Mouse (Mus musculus) ES-Bruce4 (cell line): ENCODE results near the gene Mpg. TPM values are rescaled to one million over a fixed set of nuclear protein-coding genes. Genes with fewer than 3 reads are reported as not detected.

Experiments used
- H3K27ac ChIP-seq: 2 replicates; pipeline ENCODE4 v1.5.1; 2012; ENCODE audit warnings: low read length, inconsistent platforms; ENCODE audit not compliant: insufficient read depth
- H3K27me3 ChIP-seq: 2 replicates; pipeline ENCODE4 v1.6.1; 2012; ENCODE audit warnings: mild to moderate bottlenecking, low read length, inconsistent platforms; ENCODE audit not compliant: control insufficient read depth, poor library complexity, insufficient read depth, severe bottlenecking
- H3K36me3 ChIP-seq: 2 replicates; pipeline ENCODE4 v1.6.1; 2012; ENCODE audit warnings: inconsistent platforms, mild to moderate bottlenecking, low read length, moderate library complexity; ENCODE audit not compliant: control insufficient read depth, poor library complexity, insufficient read depth, severe bottlenecking
- H3K4me1 ChIP-seq: one replicate; pipeline ENCODE4 v1.8.1; 2011; ENCODE audit warnings: low read length; ENCODE audit not compliant: control insufficient read depth, insufficient read depth
- H3K4me3 ChIP-seq: 2 replicates; pipeline ENCODE4 v1.5.1; 2011; ENCODE audit warnings: low read depth, mild to moderate bottlenecking, low read length
- H3K9ac ChIP-seq: 2 replicates; pipeline ENCODE4 v1.6.1; 2012; ENCODE audit warnings: low read depth, mild to moderate bottlenecking, inconsistent platforms; ENCODE audit not compliant: poor library complexity, severe bottlenecking
- H3K9me3 ChIP-seq: replicated peaks from 2 replicates; pipeline ENCODE4 v1.6.1; 2012; ENCODE audit warnings: mild to moderate bottlenecking, low read length, inconsistent platforms; ENCODE audit not compliant: control insufficient read depth, poor library complexity, insufficient read depth, severe bottlenecking
- CTCF ChIP-seq: IDR thresholded peaks from one replicate; pipeline ENCODE4 v1.8.1; 2011; ENCODE audit warnings: low read depth, low read length
- EP300 ChIP-seq: IDR thresholded peaks from 2 replicates; pipeline ENCODE4 v1.6.1; 2011; ENCODE audit warnings: low read depth, low read length; ENCODE audit not compliant: insufficient read depth
- POLR2A ChIP-seq: IDR thresholded peaks from one replicate; pipeline ENCODE4 v1.8.1; 2011; ENCODE audit warnings: low read length; ENCODE audit not compliant: insufficient read depth
- polyA plus RNA-seq: library from polyadenylated mRNA; stranded (reverse); fragments of >200 nt; gene quantifications from 2 replicates; pipeline ENCODE4 v1.2.4, GENCODE M21; 2011; ENCODE audit warnings: low read depth; ENCODE audit not compliant: missing spikeins, insufficient read depth, insufficient read length

The Mpg gene
- polyA plus RNA-seq, 1 experiment = 20.5 TPM

GRCm38 (mm10) chr11:32230220-32230619 lies 3.9 kb downstream of the Mpg start:
- H3K4me3 ChIP-seq = no peak overlapping the region
- H3K9me3 ChIP-seq = no peaks in the 10 kb centered on the region
- peaks cover 12% of the 10 kb centered on the region for H3K36me3 ChIP-seq
- H3K27ac ChIP-seq = no peak overlapping the region
- no peak overlapping the region for H3K9ac ChIP-seq
- H3K27me3 ChIP-seq = no peaks in the 10 kb centered on the region
- peaks cover 5% of the 10 kb centered on the region for H3K4me1 ChIP-seq
- no peak for TF ChIP-seq POLR2A
- TF ChIP-seq CTCF = no peak
- TF ChIP-seq EP300 = no peak

GRCm38 (mm10) chr11:32231125-32231524 lies 4.8 kb downstream of the Mpg start:
- no peak overlapping the region for H3K4me3 ChIP-seq
- no peaks in the 10 kb centered on the region for H3K27me3 ChIP-seq
- peaks cover 12% of the 10 kb centered on the region for H3K36me3 ChIP-seq
- no peaks in the 10 kb centered on the region for H3K4me1 ChIP-seq
- H3K27ac ChIP-seq = no peak overlapping the region
- no peak overlapping the region for H3K9ac ChIP-seq
- TF ChIP-seq EP300 = no peak
- TF ChIP-seq CTCF = no peak
- no peak for TF ChIP-seq POLR2A
- H3K9me3 ChIP-seq = no peaks in the 10 kb centered on the region

DNA sequence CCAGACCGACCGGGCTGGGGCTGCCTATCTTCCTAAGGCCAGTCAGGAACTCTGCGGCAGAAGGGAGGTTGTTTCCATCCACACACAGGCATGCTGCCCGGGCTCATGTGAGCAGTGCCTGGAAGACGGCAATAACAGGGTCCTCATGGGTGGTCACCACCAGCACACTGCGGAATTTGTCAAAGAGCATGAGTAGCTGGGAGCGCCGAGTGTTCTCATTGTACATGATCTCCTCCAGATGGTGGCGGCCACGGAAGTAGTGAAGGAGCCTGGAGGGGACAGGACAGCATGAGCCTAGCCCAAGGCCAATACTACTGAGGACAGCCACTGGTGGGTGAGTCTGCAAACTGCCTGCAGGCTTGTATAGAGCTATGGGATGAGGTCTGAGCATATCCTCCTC lies 6.5 kb downstream of the Mpg start:
- Histone ChIP-seq H3K36me3 (peaks cover 12% of the 10 kb centered on the region), H3K9me3 (no peaks in the 10 kb centered on the region), H3K27ac (no peak overlapping the region), H3K9ac (no peak overlapping the region), H3K27me3 (no peaks in the 10 kb centered on the region), H3K4me3 (no peak overlapping the region), H3K4me1 (no peaks in the 10 kb centered on the region)
- no peak for TF ChIP-seq EP300

- Histone ChIP-seq H3K4me3 (no peak overlapping the region), H3K27me3 (no peaks in the 10 kb centered on the region), H3K4me1 (no peaks in the 10 kb centered on the region), H3K27ac (no peak overlapping the region), H3K36me3 (peaks cover 12% of the 10 kb centered on the region), H3K9me3 (no peaks in the 10 kb centered on the region), H3K9ac (no peak overlapping the region)
- TF ChIP-seq EP300 = no peak
- no peak for TF ChIP-seq CTCF
- TF ChIP-seq POLR2A = no peak
Observed at GRCm38 (mm10) chr11:32233895-32234294, 7.6 kb downstream of the Mpg start.

DNA sequence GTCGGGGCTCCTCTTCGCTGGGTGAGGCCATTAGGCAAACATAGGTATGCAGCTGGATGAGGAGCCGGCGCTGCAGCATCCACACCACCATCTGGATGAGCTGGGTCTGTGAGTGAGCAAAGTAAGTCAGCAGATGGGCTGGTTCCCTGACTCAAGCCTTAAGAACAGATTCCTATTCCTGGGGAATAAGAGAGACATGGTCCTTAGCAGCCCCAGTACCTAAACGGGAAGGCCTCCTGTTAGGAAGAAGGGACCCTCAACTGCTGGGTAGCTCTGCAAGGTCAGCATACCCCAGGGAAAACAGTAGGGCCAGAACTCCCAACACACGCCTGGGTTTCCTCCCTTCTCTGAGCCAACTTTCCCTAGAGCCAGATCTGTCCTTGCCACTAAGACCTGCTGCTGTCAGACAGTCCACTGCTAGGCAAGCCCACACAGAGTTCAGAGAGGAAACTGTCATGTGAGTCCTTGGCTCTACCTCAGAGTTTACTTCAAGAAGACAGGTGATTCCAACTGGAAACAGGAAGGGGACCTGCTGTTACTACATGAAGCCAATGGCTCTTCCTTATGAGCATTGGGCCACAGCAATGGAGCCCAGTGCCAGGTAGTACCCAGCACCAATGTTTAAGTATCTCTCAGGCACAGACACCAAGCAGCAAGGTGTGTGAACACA lies 8.6 kb downstream of the Mpg start:
- peaks cover 11% of the 10 kb centered on the region; the same call in 1 of the 2 replicates for H3K36me3 ChIP-seq
- H3K4me3 ChIP-seq = no peak overlapping the region
- no peaks in the 10 kb centered on the region for H3K4me1 ChIP-seq
- H3K9me3 ChIP-seq = no peaks in the 10 kb centered on the region
- H3K27ac ChIP-seq = no peak overlapping the region
- no peaks in the 10 kb centered on the region for H3K27me3 ChIP-seq
- no peak for TF ChIP-seq CTCF
- TF ChIP-seq POLR2A = no peak
- TF ChIP-seq EP300 = no peak
- H3K9ac ChIP-seq = no peak overlapping the region

GRCm38 (mm10) chr11:32235646-32236045 lies 9.3 kb downstream of the Mpg start:
- Histone ChIP-seq H3K4me3 (no peak overlapping the region), H3K9ac (no peak overlapping the region), H3K27me3 (no peaks in the 10 kb centered on the region), H3K9me3 (no peaks in the 10 kb centered on the region), H3K27ac (no peak overlapping the region), H3K36me3 (peaks cover 9% of the 10 kb centered on the region; the same call in 1 of the 2 replicates), H3K4me1 (no peaks in the 10 kb centered on the region)
- no peak for TF ChIP-seq POLR2A
- TF ChIP-seq CTCF = no peak
- no peak for TF ChIP-seq EP300
